Mouse (Mus musculus) MEL (cell line): ENCODE results near the gene Slc15a2.

Experiments used
- CHD2 ChIP-seq: IDR thresholded peaks from 2 replicates; pipeline ENCODE4 v1.6.1; 2011; ENCODE audit warnings: low read length, improper control_type of control experiment
- CTCF ChIP-seq, 3 experiments: IDR thresholded peaks in 2 of 3; conservative IDR thresholded peaks in 1 of 3; 2 replicates each; pipeline ENCODE4 v1.5.1; 2011 to 2012; ENCODE audit warnings: low read length in 3 of 3, low read depth in 2 of 3, mild to moderate bottlenecking in 2 of 3, improper control_type of control experiment in 1 of 3, inconsistent platforms in 1 of 3, mixed read lengths in 1 of 3, moderate library complexity in 1 of 3; ENCODE audit not compliant: control insufficient read depth in 1 of 3, insufficient read depth in 1 of 3, poor library complexity in 1 of 3, severe bottlenecking in 1 of 3
- E2F4 ChIP-seq: IDR thresholded peaks from 2 replicates; pipeline ENCODE4 v1.6.1; 2011; ENCODE audit warnings: low read depth, low read length, improper control_type of control experiment, borderline replicate concordance
- EP300 ChIP-seq, 2 experiments: IDR thresholded peaks; 2 replicates each; pipeline ENCODE4 v1.6.1; 2011; ENCODE audit warnings: improper control_type of control experiment in 2 of 2, low read length in 2 of 2, low read depth in 1 of 2, mild to moderate bottlenecking in 1 of 2
- GATA1 ChIP-seq: IDR thresholded peaks from 2 replicates; pipeline ENCODE4 v1.6.1; 2011; ENCODE audit warnings: low read depth, low read length, improper control_type of control experiment
- HCFC1 ChIP-seq: IDR thresholded peaks from 2 replicates; pipeline ENCODE4 v1.6.1; 2012; ENCODE audit warnings: low read depth, mild to moderate bottlenecking, inconsistent platforms, low read length, improper control_type of control experiment, moderate library complexity
- JUND ChIP-seq: IDR thresholded peaks from 2 replicates; pipeline ENCODE4 v1.6.1; 2011; ENCODE audit warnings: low read depth, mild to moderate bottlenecking, improper control_type of control experiment, low read length
- POLR2A ChIP-seq, 2 experiments: IDR thresholded peaks; 2 replicates each; pipeline ENCODE4 v1.6.1; 2011 to 2012; ENCODE audit warnings: low read length in 2 of 2, mild to moderate bottlenecking in 2 of 2, control low read depth in 1 of 2, improper control_type of control experiment in 1 of 2, low read depth in 1 of 2, moderate library complexity in 1 of 2; ENCODE audit not compliant: control insufficient read depth in 1 of 2, insufficient read depth in 1 of 2, poor library complexity in 1 of 2
- POLR2AphosphoS2 ChIP-seq: IDR thresholded peaks from 2 replicates; pipeline ENCODE4 v1.6.1; 2011; ENCODE audit warnings: low read length, improper control_type of control experiment
- RCOR1 ChIP-seq: IDR thresholded peaks from 2 replicates; pipeline ENCODE4 v1.6.1; 2012; ENCODE audit warnings: low read depth, mild to moderate bottlenecking, inconsistent platforms, low read length, improper control_type of control experiment
- USF1 ChIP-seq: IDR thresholded peaks from 2 replicates; pipeline ENCODE4 v1.6.1; 2014; ENCODE audit warnings: low read depth, mild to moderate bottlenecking, inconsistent platforms, low read length, improper control_type of control experiment, moderate library complexity
- ZC3H11A ChIP-seq: IDR thresholded peaks from 2 replicates; pipeline ENCODE4 v1.6.1; 2012; ENCODE audit warnings: low read depth, mild to moderate bottlenecking, inconsistent platforms, low read length, improper control_type of control experiment

GRCm38 (mm10) chr16:36747068-36747467 lies 37.7 kb downstream of the Slc15a2 start:
- no peak for TF ChIP-seq CTCF (IDR thresholded peaks at IDR 0.05 in 2 of 3, conservative IDR thresholded peaks at IDR 0.05 in 1 of 3; ENCODE audit: control insufficient read depth in 1 of 3, insufficient read depth in 1 of 3, low read depth in 2 of 3, low read length in 3 of 3, poor library complexity in 1 of 3, severe bottlenecking in 1 of 3)
- no peak for TF ChIP-seq EP300 (IDR thresholded peaks at IDR 0.05; ENCODE audit: low read depth in 1 of 2, low read length in 2 of 2)
- TF ChIP-seq POLR2A (IDR thresholded peaks at IDR 0.05; ENCODE audit: control insufficient read depth in 1 of 2, insufficient read depth in 1 of 2, low read depth in 1 of 2, low read length in 2 of 2, poor library complexity in 1 of 2) = no peak
- TF ChIP-seq GATA1 = no peak
- no peak for TF ChIP-seq POLR2AphosphoS2
- no peak for TF ChIP-seq CHD2
- no peak for TF ChIP-seq HCFC1
- TF ChIP-seq E2F4 = no peak
- no peak for TF ChIP-seq JUND
- no peak for TF ChIP-seq USF1
- TF ChIP-seq RCOR1 = no peak
- no peak for TF ChIP-seq ZC3H11A
